In genomic region chr16:8514180-8514579, GRCm38 (mm10) we compare ENCODE assay signal across 8 mouse cellular contexts. TPM values are rescaled to one million over a fixed set of nuclear protein-coding genes. Genes with fewer than 3 reads are reported as not detected.
A peak's percentile ranks its signal among the peaks of the same experiment; 100 is the strongest.
DNase-seq lines count a peak whose midpoint lies in the region; ATAC-seq and TF ChIP-seq lines count a peak whose summit lies in the region.

No protein-coding gene starts in this region.

- H3K27ac ChIP-seq in embryonic facial prominence, embryonic 12.5 days, result no peak overlapping the region
- H3K27ac ChIP-seq in midbrain, embryonic 15.5 days, result peak overlapping the region; percentile 72; the same call in 1 of the 2 replicates

- no peak for TF ChIP-seq CTCF in lung, adult 2 months (IDR thresholded peaks at IDR 0.05; ENCODE audit: insufficient read depth, low read length)

- H3K9ac ChIP-seq in embryonic facial prominence, embryonic 12.5 days, result peak overlapping the region; percentile 53
- H3K9ac ChIP-seq in midbrain, embryonic 15.5 days, result peak overlapping the region; percentile 57

- H3K4me3 ChIP-seq in lung, adult 2 months (replicated peaks; ENCODE audit: extremely low read depth, low read depth, low read length), result no peak overlapping the region
- H3K4me3 ChIP-seq in embryonic facial prominence, embryonic 12.5 days, result peak overlapping the region; percentile 60
- peak overlapping the region; percentile 68 for H3K4me3 ChIP-seq in midbrain, embryonic 15.5 days

- intact Hi-C loops in heart, postnatal 14 days (cut with DNase I), result loop anchor here (5.0 kb wide), 1 partner anchor 158 kb away; the partner anchor contains the start of gene Carhsp1

- WGBS in lung, adult 2 months, result 38% methylated on average over 4 of the region's 4 CpGs
- 36% methylated on average over 4 of the region's 4 CpGs for WGBS in embryonic facial prominence, embryonic 12.5 days
- WGBS in midbrain, embryonic 15.5 days, result 20% methylated on average over 4 of the region's 4 CpGs

- DNase-seq in lung, adult 2 months, result peak; percentile 5
- DNase-seq in lung, adult 18-20 months, result no peak
- peak; percentile 27 to 51 for DNase-seq in heart, postnatal 14 days
- peak; percentile 50 to 69 for DNase-seq in kidney, postnatal 4 days
- DNase-seq in spleen, adult 12 weeks (ENCODE audit: low spot score), result no peak
- no peak for DNase-seq in thymus, postnatal 25 days

- H3K9me3 ChIP-seq in embryonic facial prominence, embryonic 12.5 days, result no peaks in the 10 kb centered on the region
- no peaks in the 10 kb centered on the region for H3K9me3 ChIP-seq in midbrain, embryonic 15.5 days

- no peaks in the 10 kb centered on the region for H3K36me3 ChIP-seq in embryonic facial prominence, embryonic 12.5 days
- no peaks in the 10 kb centered on the region for H3K36me3 ChIP-seq in midbrain, embryonic 15.5 days (replicated peaks)

- no peak for ATAC-seq in embryonic facial prominence, embryonic 12.5 days (ENCODE audit: insufficient number of reproducible peaks, insufficient read depth, low FRiP score, low TSS enrichment)
- no peak for ATAC-seq in midbrain, embryonic 15.5 days (replicated peaks)

- H3K4me1 ChIP-seq in lung, adult 2 months (ENCODE audit: control insufficient read depth, insufficient read depth, low read length), result no peaks in the 10 kb centered on the region
- peaks cover 11% of the 10 kb centered on the region for H3K4me1 ChIP-seq in embryonic facial prominence, embryonic 12.5 days
- peaks cover 23% of the 10 kb centered on the region for H3K4me1 ChIP-seq in midbrain, embryonic 15.5 days

- peak overlapping the region; percentile 71 for H3K4me2 ChIP-seq in embryonic facial prominence, embryonic 12.5 days (replicated peaks)
- peak overlapping the region; percentile 74 for H3K4me2 ChIP-seq in midbrain, embryonic 15.5 days

- no peak for TF ChIP-seq POLR2A in lung, adult 2 months (IDR thresholded peaks at IDR 0.05; ENCODE audit: borderline replicate concordance, extremely low read depth, low read depth, low read length)

- H3K27me3 ChIP-seq in embryonic facial prominence, embryonic 12.5 days, result no peaks in the 10 kb centered on the region
- no peaks in the 10 kb centered on the region for H3K27me3 ChIP-seq in midbrain, embryonic 15.5 days (replicated peaks)

RNA-seq across cellular contexts. Expression of gene Abat, which starts 1.0 kb away (rescaled TPM):
- 3.2 and 4.2 TPM in 2 replicates for polyA plus RNA-seq in lung, adult 2 months (2012; rRNA removed)
- 35.8 and 37.6 TPM in 2 replicates for polyA plus RNA-seq in embryonic facial prominence, embryonic 12.5 days (2016; fragmentation: Nextera tagmentation; extraction: Ambion mirVana)
- total RNA-seq in heart, postnatal 14 days (2021), result 1 to 10 TPM; 5.7 to 6.6 TPM
- polyA plus RNA-seq in midbrain, embryonic 15.5 days (2015; fragmentation: Nextera tagmentation; extraction: Ambion mirVana), result 68.6 and 69.4 TPM in 2 replicates

RNA-seq across cellular contexts. Expression of gene Mettl22, which starts 43.6 kb away (rescaled TPM):
- polyA plus RNA-seq in lung, adult 2 months (2012; rRNA removed), result 16.5 and 24.2 TPM in 2 replicates
- 16.2 and 21.4 TPM in 2 replicates for polyA plus RNA-seq in embryonic facial prominence, embryonic 12.5 days (2016; fragmentation: Nextera tagmentation; extraction: Ambion mirVana)
- total RNA-seq in heart, postnatal 14 days (2021), result 10 to 100 TPM; 21.4 to 25.3 TPM
- polyA plus RNA-seq in midbrain, embryonic 15.5 days (2015; fragmentation: Nextera tagmentation; extraction: Ambion mirVana), result 57.2 and 63.7 TPM in 2 replicates

Comparison
In these comparisons a context has a peak if more than half of its experiments do, and no peak if none do; other contexts are left out.
1. DNase-seq: peak in lung, adult 2 months (single experiment), heart, postnatal 14 days (2 of 2) and kidney, postnatal 4 days (2 of 2); none in lung, adult 18-20 months (0 of 2), spleen, adult 12 weeks (single experiment) and thymus, postnatal 25 days (single experiment).